ENCODE assay signal across 11 mouse cellular contexts in genomic region chr4:154785282-154785987, GRCm38 (mm10). TPM values are rescaled to one million over a fixed set of nuclear protein-coding genes. Genes with fewer than 3 reads are reported as not detected.
DNase-seq lines count a peak whose midpoint lies in the region; ATAC-seq lines count a peak whose summit lies in the region.
"Had no signal": no experiment of that assay in that cellular context is flagged by ENCODE, and none has a peak within 500 bp of the region (broad histone marks: within the 10 kb centered on the region; RNA-seq: fewer than 3 reads in every experiment).

No protein-coding gene starts in this region.

- 0 out of 2 replicates have a peak overlapping the region, but pooled peaks have one; percentile 5 for H3K27ac ChIP-seq in lung, embryonic 15.5 days
- H3K27ac ChIP-seq: gastrocnemius, adult 2 months; neural tube, embryonic 13.5 days had no signal

- ATAC-seq in lung, embryonic 15.5 days (ENCODE audit: borderline replicate concordance, extremely low read depth, low FRiP score, low TSS enrichment): peak; percentile 60; the same call in 1 of the 2 replicates

- H3K4me3 ChIP-seq in lung, embryonic 15.5 days: no peak overlapping the region
- H3K4me3 ChIP-seq: gastrocnemius, adult 2 months; neural tube, embryonic 13.5 days had no signal

- intact Hi-C loops in heart, postnatal 14 days (cut with DNase I): no loop called here

- H3K36me3 ChIP-seq in lung, embryonic 15.5 days: no peaks in the 10 kb centered on the region
- H3K36me3 ChIP-seq: neural tube, embryonic 13.5 days had no signal

- no peak for DNase-seq in lung, adult 18-20 months
- peak; percentile 9 to 26 for DNase-seq in heart, postnatal 14 days
- peak; percentile 62 for DNase-seq in kidney, postnatal 14 days
- DNase-seq in yolk sac, embryonic 10.5 days (ENCODE audit: low spot score): peak; percentile 21
- DNase-seq in natural killer cell, adult 2 months (ENCODE audit: low spot score in 2 of 2): no peak
- DNase-seq in spleen, postnatal 10 days (ENCODE audit: low spot score in 2 of 2): no peak
- DNase-seq: cerebellum, adult 11-12 months; gastrocnemius, adult 2 months; left cerebral cortex, postnatal 4 days had no signal

- H3K27me3 ChIP-seq in lung, embryonic 15.5 days: no peaks in the 10 kb centered on the region

- H3K9me3 ChIP-seq in lung, embryonic 15.5 days: no peaks in the 10 kb centered on the region
- H3K9me3 ChIP-seq: neural tube, embryonic 13.5 days had no signal

- no peak overlapping the region for H3K4me2 ChIP-seq in lung, embryonic 15.5 days
- H3K4me2 ChIP-seq: neural tube, embryonic 13.5 days had no signal

- H3K4me1 ChIP-seq in lung, embryonic 15.5 days: peaks cover 39% of the 10 kb centered on the region

- no peak overlapping the region for H3K9ac ChIP-seq in lung, embryonic 15.5 days
- H3K9ac ChIP-seq: neural tube, embryonic 13.5 days had no signal

- WGBS in lung, embryonic 15.5 days: 26% methylated on average over 8 of the region's 8 CpGs

RNA-seq across cellular contexts. Expression of gene Ttc34, which starts 51.8 kb away (rescaled TPM):
- polyA plus RNA-seq in lung, embryonic 15.5 days (2015; fragmentation: Nextera tagmentation; extraction: Ambion mirVana): 0.19 and 0.26 TPM in 2 replicates
- total RNA-seq in heart, postnatal 14 days (2021): under 1 TPM; 0.10 to 0.17 TPM
- total RNA-seq: gastrocnemius, adult 2 months had no signal

Comparison
In these comparisons a context has a peak if more than half of its experiments do, and no peak if none do; other contexts are left out.
1. DNase-seq: peak in heart, postnatal 14 days (2 of 2), kidney, postnatal 14 days (single experiment) and yolk sac, embryonic 10.5 days (single experiment); none in lung, adult 18-20 months (0 of 2), natural killer cell, adult 2 months (0 of 2) and spleen, postnatal 10 days (0 of 2).